In the genomic region with DNA sequence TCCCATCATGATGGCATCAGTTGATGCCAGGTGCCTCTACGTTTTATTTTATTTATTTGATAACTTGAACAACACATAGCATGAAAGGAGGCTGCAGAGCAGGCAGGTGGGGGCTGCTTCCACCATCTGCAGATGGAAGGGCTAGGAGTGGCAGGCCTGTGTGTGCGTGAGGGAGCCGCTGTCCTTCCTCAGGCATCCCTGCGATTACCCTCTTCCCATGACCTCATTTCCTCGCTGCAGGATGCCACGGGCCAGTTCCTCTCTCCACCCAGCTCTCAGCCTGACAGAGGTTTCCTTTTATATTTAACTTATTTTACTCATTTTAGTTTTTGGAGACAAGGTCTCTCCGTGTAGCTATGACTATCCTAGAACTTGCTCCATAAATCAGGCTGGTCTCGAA, we compare ENCODE assay signal across 19 mouse cellular contexts. TPM values are rescaled to one million over a fixed set of nuclear protein-coding genes. Genes with fewer than 3 reads are reported as not detected.
A peak's percentile ranks its signal among the peaks of the same experiment; 100 is the strongest.
DNase-seq lines count a peak whose midpoint lies in the region; ATAC-seq and TF ChIP-seq lines count a peak whose summit lies in the region.
"Had no signal": no experiment of that assay in that cellular context is flagged by ENCODE, and none has a peak within 500 bp of the region (broad histone marks: within the 10 kb centered on the region; RNA-seq: fewer than 3 reads in every experiment).

No protein-coding gene starts in this region.

- 49% methylated on average over 8 of the region's 8 CpGs for WGBS in kidney, adult 2 months

- no peaks in the 10 kb centered on the region for H3K36me3 ChIP-seq in kidney, adult 2 months (ENCODE audit: control insufficient read depth, insufficient read depth, low read length)
- H3K36me3 ChIP-seq: embryonic facial prominence, embryonic 15.5 days; hindbrain, embryonic 10.5 days; limb, embryonic 15.5 days; liver, embryonic 15.5 days; midbrain, embryonic 13.5 days; neural tube, embryonic 12.5 days had no signal

- no peaks in the 10 kb centered on the region for H3K4me1 ChIP-seq in kidney, adult 2 months (ENCODE audit: control insufficient read depth, insufficient read depth, low read length)
- H3K4me1 ChIP-seq: liver, embryonic 15.5 days had no signal

- no peak for DNase-seq in cerebellum, postnatal 14 days
- DNase-seq in kidney, adult 2 months = peak; percentile 12
- DNase-seq in kidney, adult 18-20 months = no peak
- DNase-seq in retina, postnatal 1 day = peak; percentile 59
- DNase-seq in retina, embryonic 14.5 days (ENCODE audit: low spot score) = no peak
- DNase-seq in thymus, postnatal 4 days = peak; percentile 39
- no peak for DNase-seq in adrenal gland, postnatal 25 days
- DNase-seq: adrenal gland, adult 8-10 months; cerebellum, adult 9-10 months; kidney, adult 8-10 months had no signal

- ATAC-seq in cerebellum, adult (ENCODE audit: insufficient number of reproducible peaks, low FRiP score, low TSS enrichment) = 0 out of 2 replicates have a peak, but pooled peaks have one; percentile 22
- ATAC-seq: forebrain, embryonic 16.5 days; hindbrain, postnatal 0 days; midbrain, embryonic 13.5 days had no signal

- no peak overlapping the region for H3K27ac ChIP-seq in kidney, adult 2 months (ENCODE audit: insufficient read depth, low read depth, low read length)
- H3K27ac ChIP-seq: embryonic facial prominence, embryonic 15.5 days; hindbrain, embryonic 10.5 days; hindbrain, postnatal 0 days; limb, embryonic 15.5 days; liver, embryonic 15.5 days; midbrain, embryonic 13.5 days; neural tube, embryonic 12.5 days had no signal

- TF ChIP-seq CTCF in kidney, adult 2 months (conservative IDR thresholded peaks at IDR 0.05; ENCODE audit: insufficient read depth, insufficient read length, low read depth, low read length) = no peak

- H3K27me3 ChIP-seq in kidney, adult 2 months (replicated peaks; ENCODE audit: control insufficient read depth, insufficient read depth, low read length) = no peaks in the 10 kb centered on the region
- H3K27me3 ChIP-seq: embryonic facial prominence, embryonic 15.5 days; limb, embryonic 15.5 days; liver, embryonic 15.5 days; midbrain, embryonic 13.5 days; neural tube, embryonic 12.5 days had no signal

- no peak for TF ChIP-seq POLR2A in kidney, adult 2 months (IDR thresholded peaks at IDR 0.05; ENCODE audit: low read depth, low read length)

- no peak overlapping the region for H3K4me3 ChIP-seq in kidney, adult 2 months (ENCODE audit: insufficient read depth, low read depth, low read length)
- H3K4me3 ChIP-seq: embryonic facial prominence, embryonic 15.5 days; hindbrain, embryonic 10.5 days; limb, embryonic 15.5 days; liver, embryonic 15.5 days; midbrain, embryonic 13.5 days; neural tube, embryonic 12.5 days had no signal

RNA-seq across cellular contexts. Expression of gene Zfyve28, which starts 33.9 kb away (rescaled TPM):
- 0.33 and 0.36 TPM in 2 replicates for polyA plus RNA-seq in kidney, adult 2 months (2012; rRNA removed)
- 0.70 TPM in 1 of 2 replicates, not detected in the other for total RNA-seq in adrenal gland, postnatal 25 days (2021)

RNA-seq across cellular contexts. Expression of gene Cfap99, which starts 34.1 kb away (rescaled TPM):
- 0.05 TPM in 1 of 2 replicates, not detected in the other for polyA plus RNA-seq in kidney, adult 2 months (2012; rRNA removed)
- total RNA-seq in adrenal gland, postnatal 25 days (2021) = not detected in 2 replicates
- total RNA-seq: hindbrain, postnatal 0 days had no signal
- polyA plus RNA-seq: forebrain, embryonic 16.5 days; hindbrain, embryonic 10.5 days; limb, embryonic 15.5 days; liver, embryonic 15.5 days; midbrain, embryonic 13.5 days; neural tube, embryonic 12.5 days had no signal

Comparison
In these comparisons a context has a peak if more than half of its experiments do, and no peak if none do; other contexts are left out.
1. DNase-seq: peak in kidney, adult 2 months (single experiment), retina, postnatal 1 day (single experiment) and thymus, postnatal 4 days (single experiment); none in cerebellum, postnatal 14 days (0 of 2), kidney, adult 18-20 months (single experiment), retina, embryonic 14.5 days (single experiment) and adrenal gland, postnatal 25 days (single experiment).